Mouse (Mus musculus) adrenal gland, adult 2 months (tissue): ENCODE data around the gene Chrna9. TPM values are rescaled to one million over a fixed set of nuclear protein-coding genes. Genes with fewer than 3 reads are reported as not detected.

ENCODE experiments used
- DNase-seq: peaks from one replicate; pipeline ENCODE4 v3.0.0; 2021
- polyA plus RNA-seq: library from polyadenylated mRNA; depleted of rRNA; stranded (reverse); fragments of >200 nt; gene quantifications from 2 replicates; pipeline ENCODE4 v1.2.3, GENCODE M21; 2012
- total RNA-seq, 2 experiments: library from RNA; stranded (reverse); gene quantifications; 2 replicates each; pipeline ENCODE4 v1.2.3; 2021

The Chrna9 gene
- total and polyA plus RNA-seq, 3 experiments: not detected

DNA sequence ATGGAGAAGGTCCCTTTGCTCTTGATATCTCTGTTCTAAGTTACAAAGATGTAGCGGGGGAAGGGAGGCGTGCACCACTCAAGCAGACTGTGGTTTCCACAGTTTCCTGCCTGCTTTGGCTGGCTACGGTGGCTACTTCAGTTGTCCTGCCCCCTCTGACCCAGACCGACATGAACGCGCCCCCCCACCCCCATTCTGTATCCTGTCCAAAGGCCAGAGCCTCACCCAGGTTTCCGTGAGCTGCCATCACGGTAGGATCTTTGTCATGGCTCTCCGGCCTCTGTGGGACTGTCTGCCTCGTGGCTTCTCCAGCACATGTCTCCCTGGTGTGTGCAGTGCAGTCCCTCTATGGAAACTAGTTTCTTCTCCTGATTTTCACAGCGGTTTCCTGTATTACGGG lies 15.4 kb upstream of the Chrna9 start:
- DNase-seq: no peak

GRCm38 (mm10) chr5:65919904-65920303 lies 14.8 kb upstream of the Chrna9 start:
- no peak for DNase-seq

DNA sequence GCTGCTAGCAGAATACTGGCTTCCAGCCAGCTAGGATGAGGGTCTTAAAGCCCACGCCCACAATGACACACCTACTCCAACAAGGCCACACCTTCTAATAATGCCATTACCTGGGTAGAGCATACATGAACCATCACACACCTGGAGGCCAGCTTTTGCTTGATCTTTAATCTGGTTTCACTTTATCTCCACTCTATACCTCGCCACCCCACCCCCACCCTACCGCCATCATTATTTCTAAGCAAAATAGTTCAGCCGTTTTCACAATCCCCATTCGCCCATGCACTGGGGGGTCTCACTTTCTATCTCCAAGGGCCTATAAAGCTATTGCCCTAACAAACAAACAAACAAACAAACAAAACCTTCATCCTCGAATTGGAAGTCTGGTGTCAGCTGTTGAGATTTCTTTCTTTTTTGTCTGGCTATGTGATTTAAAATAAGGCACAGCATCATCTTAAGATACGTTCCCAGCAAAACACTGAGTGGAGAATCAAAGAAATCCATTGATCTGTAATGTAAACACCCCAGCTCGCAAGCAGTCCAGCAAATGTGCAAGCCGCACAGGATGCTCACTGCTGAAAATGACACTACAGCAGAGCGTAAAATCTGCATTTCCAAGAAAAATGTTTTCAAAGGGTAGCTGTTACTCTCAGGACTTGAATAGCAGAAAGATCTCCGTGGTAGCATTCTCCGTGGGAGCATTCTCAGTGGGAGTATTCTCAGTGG lies 13.9 kb upstream of the Chrna9 start:
- no peak for DNase-seq

GRCm38 (mm10) chr5:65921477-65922138 lies 13.1 kb upstream of the Chrna9 start:
- no peak for DNase-seq

DNA sequence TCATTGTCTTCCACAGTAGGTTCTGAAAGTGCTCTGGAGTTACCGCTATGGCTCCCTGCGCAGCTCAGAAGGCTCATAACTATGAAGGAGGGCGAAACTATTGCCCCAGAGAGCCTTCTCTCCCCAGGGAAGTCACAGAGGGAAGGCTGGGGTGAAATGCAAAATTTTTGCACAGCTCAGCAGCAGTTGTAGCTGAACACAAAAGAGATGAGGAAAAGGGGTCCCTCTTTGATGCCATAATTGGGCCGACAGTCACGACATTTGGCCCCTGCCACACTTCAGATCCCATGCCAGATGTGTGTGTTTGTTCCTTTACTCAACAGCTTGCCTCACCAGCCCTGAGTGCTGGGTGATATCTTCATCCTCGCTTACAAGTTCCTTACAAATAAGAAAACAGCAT lies 8.1 kb upstream of the Chrna9 start:
- no peak for DNase-seq

DNA sequence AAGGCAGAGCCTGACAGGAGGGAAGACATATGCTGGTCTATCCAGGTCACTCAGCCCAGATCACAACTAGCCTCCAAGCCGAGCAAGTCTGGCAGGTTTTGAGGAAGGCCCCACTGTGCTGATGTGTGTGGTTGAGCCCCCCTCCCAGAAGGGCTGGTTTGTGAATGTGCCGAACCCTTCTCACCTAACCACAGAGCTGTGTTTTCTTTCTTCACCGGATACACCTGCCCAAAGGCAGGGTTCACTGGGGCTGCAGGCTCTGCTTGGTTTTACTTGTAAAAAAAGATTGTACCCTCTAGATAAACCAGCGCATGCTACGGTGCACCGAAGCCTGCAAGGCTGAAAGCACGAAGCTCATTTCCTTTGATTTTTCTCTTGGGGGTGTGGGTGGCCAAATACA lies 5.6 kb upstream of the Chrna9 start:
- DNase-seq: no peak

- DNase-seq: no peak
Observed at GRCm38 (mm10) chr5:65930171-65930570, 4.5 kb upstream of the Chrna9 start.

- DNase-seq: no peak
Observed at GRCm38 (mm10) chr5:65933258-65933657, 1.5 kb upstream of the Chrna9 start.

GRCm38 (mm10) chr5:65933764-65934163 lies 957 bp upstream of the Chrna9 start:
- no peak for DNase-seq

- DNase-seq: peak; percentile 46
Observed at GRCm38 (mm10) chr5:65937011-65937726, 2.4 kb downstream of the Chrna9 start.

DNA sequence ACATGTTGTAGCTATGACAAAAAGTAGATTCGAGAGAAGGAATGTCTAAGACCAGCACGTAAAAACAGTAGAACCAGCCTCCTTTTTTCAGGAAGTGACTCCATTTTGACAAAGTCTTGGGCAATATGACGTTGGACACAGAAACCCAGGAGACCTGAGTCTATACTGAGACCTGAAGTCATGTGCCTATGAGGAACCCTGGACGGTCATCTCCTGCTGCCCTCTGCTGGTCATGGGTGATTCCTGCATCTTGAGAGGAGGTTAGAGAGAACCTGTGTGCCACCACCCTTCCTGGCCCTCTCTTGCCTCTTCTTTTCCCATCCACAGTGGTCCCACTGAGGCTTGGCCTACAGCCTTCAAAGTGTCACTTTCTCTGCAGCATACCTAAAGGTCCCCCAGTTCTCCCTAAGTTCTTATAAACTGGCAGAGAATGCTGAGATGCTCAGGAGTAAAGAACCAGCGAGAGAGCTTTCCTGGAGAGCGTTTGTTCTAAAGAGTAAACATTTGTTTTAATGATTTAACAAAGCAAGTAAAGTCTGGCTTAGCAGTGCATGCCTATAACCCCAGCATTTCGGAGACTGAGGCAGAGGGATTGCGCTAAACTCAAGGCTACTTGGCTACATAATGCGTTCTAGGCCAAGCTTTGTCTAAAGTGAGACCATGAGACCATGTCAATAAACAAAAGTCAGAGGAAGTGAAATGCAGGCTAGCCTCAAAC lies 3.4 kb downstream of the Chrna9 start:
- peak; percentile 82 for DNase-seq

GRCm38 (mm10) chr5:65941145-65941544 lies 6.4 kb downstream of the Chrna9 start:
- DNase-seq: no peak

DNA sequence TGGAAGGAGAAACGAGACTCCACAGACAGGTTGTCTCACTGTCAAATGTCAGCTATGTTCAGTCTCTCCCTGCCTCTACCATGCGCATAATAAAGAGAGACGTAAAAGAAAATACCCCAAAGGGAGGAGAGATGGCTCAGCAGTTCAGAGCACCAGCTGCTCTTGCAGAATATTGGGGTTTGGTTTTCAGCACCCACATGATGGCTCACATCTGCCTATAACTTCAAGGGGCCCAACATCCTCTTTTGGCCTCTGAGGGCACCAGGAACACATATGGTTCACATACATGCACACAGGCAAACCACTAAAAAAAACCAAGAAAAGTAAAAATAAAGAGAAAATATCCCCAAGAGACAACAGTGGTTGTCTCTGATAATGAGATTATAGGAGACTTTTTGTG lies 15.1 kb downstream of the Chrna9 start:
- DNase-seq: no peak

- peak; percentile 14 for DNase-seq
Observed at GRCm38 (mm10) chr5:65950236-65950635, 15.5 kb downstream of the Chrna9 start.

GRCm38 (mm10) chr5:65950679-65951512 lies 16.2 kb downstream of the Chrna9 start:
- no peak for DNase-seq

GRCm38 (mm10) chr5:65951513-65951909 lies 16.8 kb downstream of the Chrna9 start:
- no peak for DNase-seq

DNA sequence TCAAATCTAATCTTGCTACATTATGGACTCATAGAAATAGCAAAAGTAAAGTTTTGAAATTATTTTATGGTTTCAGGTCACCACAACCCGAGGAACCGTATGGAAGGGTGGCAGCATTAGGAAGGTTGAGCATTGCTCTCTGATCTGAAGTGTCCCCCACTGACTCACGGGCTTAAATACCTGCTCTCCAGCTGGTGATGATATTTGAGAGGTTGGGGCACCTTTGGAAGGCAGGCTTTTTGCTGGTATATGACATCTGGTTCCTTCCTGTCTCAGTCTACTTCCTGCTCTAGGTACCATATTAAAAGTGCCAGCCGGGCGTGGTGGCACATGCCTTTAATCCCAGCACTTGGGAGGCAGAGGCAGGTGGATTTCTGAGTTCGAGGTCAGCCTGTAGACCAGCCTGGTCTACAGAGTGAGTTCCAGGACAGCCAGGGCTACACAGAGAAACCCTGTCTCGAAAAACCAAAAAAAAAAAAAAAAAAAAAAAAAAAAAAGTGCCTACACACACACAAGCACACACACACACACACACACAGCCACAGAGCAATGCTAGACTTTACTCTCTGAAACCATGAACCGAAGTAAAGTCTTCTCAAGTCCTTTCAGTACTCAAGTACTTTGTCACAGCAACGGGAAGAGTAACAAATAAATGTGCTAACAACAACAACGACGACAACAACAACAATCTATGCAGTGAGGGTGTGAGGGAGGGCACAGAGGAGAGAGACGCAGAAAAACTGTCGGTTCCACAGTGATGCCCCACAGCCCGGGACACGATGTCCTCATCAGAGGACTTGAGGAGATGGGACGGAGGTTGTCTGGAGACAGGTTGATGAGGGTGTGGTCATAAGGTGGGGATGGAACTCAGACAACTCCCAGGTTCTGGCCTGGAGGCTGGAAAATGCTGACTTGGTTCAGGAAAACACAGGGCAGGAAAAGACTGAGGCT lies 19.7 kb downstream of the Chrna9 start:
- DNase-seq: no peak

DNA sequence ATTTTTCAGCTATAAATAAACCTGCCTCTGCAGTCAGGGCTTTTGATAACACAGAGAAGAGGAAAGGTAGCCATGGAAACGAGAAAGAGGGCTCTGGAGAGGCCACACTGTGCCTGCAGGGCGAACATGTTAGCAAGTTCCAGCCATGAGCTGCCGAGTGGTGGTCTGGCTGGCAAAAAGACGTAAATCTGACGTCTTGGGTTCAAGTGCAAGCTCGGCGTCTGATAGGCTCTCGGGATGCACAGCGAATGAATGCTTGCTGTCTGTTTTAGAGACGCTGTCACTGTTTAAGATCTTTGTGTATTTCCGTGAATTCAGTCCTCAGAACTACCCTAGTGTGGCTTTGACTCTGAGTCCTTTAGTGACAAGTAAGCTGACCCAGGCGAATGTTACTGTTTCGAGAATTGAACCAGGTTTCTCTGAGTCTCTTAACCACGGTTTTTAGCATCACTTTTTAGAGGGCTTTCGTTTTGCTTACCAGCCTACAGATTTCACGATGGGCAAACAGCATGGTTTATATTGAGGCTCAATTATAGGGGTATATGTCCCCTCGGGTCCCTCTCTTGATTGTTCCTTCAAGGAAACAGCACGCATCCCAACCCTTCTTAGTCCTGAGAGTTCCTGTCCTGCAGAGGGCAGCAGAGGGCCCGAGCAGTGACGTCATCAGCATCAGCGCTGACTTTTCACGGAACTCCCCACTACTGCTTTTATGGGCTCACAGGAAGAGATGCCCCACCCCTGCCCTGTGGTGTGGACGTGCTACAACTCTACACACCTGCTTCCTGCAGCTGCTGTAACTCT lies 20.8 kb downstream of the Chrna9 start:
- peak; percentile 82 for DNase-seq
